Mouse (Mus musculus): ENCODE data around the gene Kcnk3.

The Kcnk3 gene

GRCm38 (mm10) chr5:30613242-30613641 lies 25.3 kb downstream of the Kcnk3 start:
- no peak for DNase-seq (ENCODE audit: low read depth, low spot score)

GRCm38 (mm10) chr5:30614221-30614620 lies 26.3 kb downstream of the Kcnk3 start:
- DNase-seq (ENCODE audit: low read depth, low spot score) = no peak

GRCm38 (mm10) chr5:30615416-30615815 lies 27.4 kb downstream of the Kcnk3 start:
- DNase-seq (ENCODE audit: low read depth, low spot score) = no peak

- DNase-seq (ENCODE audit: low read depth, low spot score) = no peak
Measured at GRCm38 (mm10) chr5:30615819-30616218, 27.8 kb downstream of the Kcnk3 start.

- DNase-seq (ENCODE audit: low read depth, low spot score) = no peak
Measured at GRCm38 (mm10) chr5:30616644-30617043, 28.7 kb downstream of the Kcnk3 start.

- DNase-seq (ENCODE audit: low read depth, low spot score) = no peak
Measured at GRCm38 (mm10) chr5:30617357-30617756, 29.4 kb downstream of the Kcnk3 start.

- no peak for DNase-seq (ENCODE audit: low read depth, low spot score)
Measured at GRCm38 (mm10) chr5:30617851-30618250, 29.9 kb downstream of the Kcnk3 start.

- no peak for DNase-seq (ENCODE audit: low read depth, low spot score)
Measured at GRCm38 (mm10) chr5:30618376-30619003, 30.5 kb downstream of the Kcnk3 start.

GRCm38 (mm10) chr5:30619211-30619610 lies 31.2 kb downstream of the Kcnk3 start:
- no peak for DNase-seq (ENCODE audit: low read depth, low spot score)

GRCm38 (mm10) chr5:30620567-30620966 lies 32.6 kb downstream of the Kcnk3 start:
- DNase-seq (ENCODE audit: low read depth, low spot score) = no peak

GRCm38 (mm10) chr5:30621211-30621790 lies 33.3 kb downstream of the Kcnk3 start:
- no peak for DNase-seq (ENCODE audit: low read depth, low spot score)

GRCm38 (mm10) chr5:30621844-30622176 lies 33.8 kb downstream of the Kcnk3 start:
- no peak for DNase-seq (ENCODE audit: low read depth, low spot score)

- DNase-seq (ENCODE audit: low read depth, low spot score) = no peak
Measured at GRCm38 (mm10) chr5:30622177-30622840, 34.3 kb downstream of the Kcnk3 start.

- no peak for DNase-seq (ENCODE audit: low read depth, low spot score)
Measured at GRCm38 (mm10) chr5:30622841-30623185, 34.8 kb downstream of the Kcnk3 start.

- DNase-seq (ENCODE audit: low read depth, low spot score) = no peak
Measured at GRCm38 (mm10) chr5:30623380-30623779, 35.4 kb downstream of the Kcnk3 start.

- no peak for DNase-seq (ENCODE audit: low read depth, low spot score)
Measured at GRCm38 (mm10) chr5:30624311-30624710, 36.3 kb downstream of the Kcnk3 start.

GRCm38 (mm10) chr5:30624908-30625307 lies 36.9 kb downstream of the Kcnk3 start:
- DNase-seq (ENCODE audit: low read depth, low spot score) = no peak

- no peak for DNase-seq (ENCODE audit: low read depth, low spot score)
Measured at GRCm38 (mm10) chr5:30625379-30625778, 37.4 kb downstream of the Kcnk3 start.

GRCm38 (mm10) chr5:30626331-30627105 lies 38.5 kb downstream of the Kcnk3 start:
- DNase-seq (ENCODE audit: low read depth, low spot score) = no peak

- no peak for DNase-seq (ENCODE audit: low read depth, low spot score)
Measured at GRCm38 (mm10) chr5:30628511-30628910, 40.5 kb downstream of the Kcnk3 start.

GRCm38 (mm10) chr5:30630401-30630800 lies 42.4 kb downstream of the Kcnk3 start:
- no peak for DNase-seq (ENCODE audit: low read depth, low spot score)

- DNase-seq (ENCODE audit: low read depth, low spot score) = no peak
Measured at GRCm38 (mm10) chr5:30632134-30632533, 44.2 kb downstream of the Kcnk3 start.

GRCm38 (mm10) chr5:30636994-30637393 lies 49.0 kb downstream of the Kcnk3 start:
- no peak for DNase-seq (ENCODE audit: low read depth, low spot score)

Measured in retina, postnatal 7 days (tissue).